Mouse (Mus musculus): ENCODE results near the gene Ecm1. TPM values are rescaled to one million over a fixed set of nuclear protein-coding genes. Genes with fewer than 3 reads are reported as not detected.

Ecm1 gene
- polyA plus RNA-seq (2015; fragmentation: Nextera tagmentation; extraction: Ambion mirVana): 4.8 and 6.0 TPM in 2 replicates

DNA sequence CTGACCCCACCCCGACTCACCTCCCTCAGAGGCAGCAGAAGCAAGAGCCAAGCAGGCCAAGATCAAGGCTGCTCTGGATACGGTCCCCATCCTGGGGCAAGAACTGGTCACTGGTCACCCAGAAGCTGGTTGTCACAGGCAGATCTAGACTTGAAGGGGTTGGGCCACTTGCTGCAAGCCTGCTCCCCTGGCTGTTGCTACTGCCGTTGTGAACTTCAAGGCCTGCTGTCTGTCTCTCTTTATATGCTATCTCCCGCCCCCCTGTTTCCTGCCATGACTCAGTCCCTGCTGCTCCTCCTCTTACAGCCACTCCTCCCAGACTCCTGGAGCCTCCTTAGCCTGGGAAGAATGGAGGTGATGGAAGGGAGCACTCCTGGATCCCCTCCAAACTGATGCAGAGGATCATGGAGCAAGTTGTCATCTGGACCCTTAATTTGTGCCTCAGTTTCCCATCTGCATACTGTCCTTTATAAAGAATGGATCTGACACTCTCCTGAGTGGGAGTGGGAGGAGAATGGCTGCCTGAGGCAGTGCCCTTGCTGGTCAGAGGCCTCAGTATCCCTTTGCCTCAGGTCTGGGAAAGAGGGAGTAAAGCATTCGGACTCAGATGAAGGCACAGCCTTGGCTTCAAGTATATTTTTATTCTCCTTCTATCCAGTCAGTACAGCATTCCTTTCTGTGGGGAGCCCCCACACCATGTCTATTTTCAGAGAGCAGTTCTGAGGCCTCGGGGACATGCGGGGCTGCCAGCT is at the start of gene Ecm1:
Ecm1 (minus strand) TSS at position 217 of the 752 bp plus-strand sequence.
- H3K9me3 ChIP-seq: no peaks in the 10 kb centered on the region
- WGBS: 70% methylated on average over 7 of the region's 7 CpGs
- no peak; the same call in 1 of the 2 replicates for ATAC-seq (ENCODE audit: low FRiP score, low read depth)
- H3K4me2 ChIP-seq (replicated peaks): no peak within 1 kb of the TSS
- no peaks in the 10 kb centered on the region for H3K4me1 ChIP-seq
- H3K27me3 ChIP-seq: no peaks in the 10 kb centered on the region
- peaks cover 82% of the 10 kb centered on the region for H3K36me3 ChIP-seq
- H3K9ac ChIP-seq: no peak within 1 kb of the TSS
- H3K4me3 ChIP-seq: no peak within 1 kb of the TSS
- H3K27ac ChIP-seq: no peak within 1 kb of the TSS; the same call in 1 of the 2 replicates

DNA sequence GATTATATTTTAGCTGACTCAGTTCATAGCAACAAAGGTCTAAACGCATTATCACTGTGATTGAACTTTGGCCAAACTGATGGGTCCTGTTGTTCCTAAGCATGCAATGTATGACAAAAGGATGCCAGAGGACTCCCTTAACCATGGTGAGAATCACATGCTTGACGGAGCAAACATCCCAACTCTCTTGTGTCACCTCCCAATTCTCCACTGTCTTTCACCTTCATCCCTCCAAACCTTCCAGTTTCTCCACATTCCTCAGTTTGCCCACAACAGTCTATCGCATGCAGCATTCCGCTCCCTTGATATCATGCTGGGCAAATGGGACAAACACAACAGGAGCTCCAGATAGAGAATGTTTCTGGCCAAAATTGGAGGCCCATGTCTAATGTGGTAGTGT is 46.1 kb upstream of the Ecm1 start:
- 87% methylated on average over 4 of the region's 4 CpGs for WGBS
- no peak overlapping the region for H3K4me3 ChIP-seq
- H3K9ac ChIP-seq: no peak overlapping the region
- no peaks in the 10 kb centered on the region for H3K4me1 ChIP-seq
- no peaks in the 10 kb centered on the region for H3K27me3 ChIP-seq
- H3K36me3 ChIP-seq: peaks cover 76% of the 10 kb centered on the region
- ATAC-seq (ENCODE audit: low FRiP score, low read depth): no peak
- no peaks in the 10 kb centered on the region for H3K9me3 ChIP-seq
- H3K27ac ChIP-seq: no peak overlapping the region
- H3K4me2 ChIP-seq (replicated peaks): no peak overlapping the region

- peaks cover 78% of the 10 kb centered on the region for H3K36me3 ChIP-seq
- H3K4me2 ChIP-seq (replicated peaks): no peak overlapping the region
- H3K9me3 ChIP-seq: no peaks in the 10 kb centered on the region
- H3K27ac ChIP-seq: no peak overlapping the region
- ATAC-seq (ENCODE audit: low FRiP score, low read depth): no peak
- H3K4me1 ChIP-seq: no peaks in the 10 kb centered on the region
- no peak overlapping the region for H3K4me3 ChIP-seq
- H3K27me3 ChIP-seq: no peaks in the 10 kb centered on the region
- no peak overlapping the region for H3K9ac ChIP-seq
These were observed 32.6 kb upstream of the Ecm1 start for GRCm38 (mm10) chr3:95771985-95772384.

- 93% methylated on average over 10 of the region's 10 CpGs for WGBS
- ATAC-seq (ENCODE audit: low FRiP score, low read depth): no peak
- H3K36me3 ChIP-seq: peaks cover 70% of the 10 kb centered on the region
These were observed 26.2 kb upstream of the Ecm1 start for GRCm38 (mm10) chr3:95765534-95765933.

DNA sequence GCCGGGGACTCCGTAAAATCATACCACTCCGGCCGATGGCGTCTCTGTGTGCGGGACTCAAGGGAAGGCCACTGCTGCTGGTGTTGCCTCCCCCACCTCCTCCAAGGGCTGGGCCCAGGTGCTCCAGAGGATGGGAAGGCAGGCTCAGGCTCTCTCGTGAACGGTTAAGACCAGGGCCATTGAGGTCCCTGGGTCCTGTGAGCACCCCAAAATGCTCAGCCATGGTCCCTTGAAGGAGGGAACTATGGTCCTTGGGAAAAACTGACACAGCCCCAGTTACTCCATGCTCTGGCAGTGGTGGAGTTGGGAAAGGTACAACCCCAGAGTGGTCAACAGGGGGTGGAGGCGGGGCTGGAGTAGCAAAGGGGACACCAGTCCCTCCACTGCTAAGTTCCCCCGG is 24.4 kb upstream of the Ecm1 start:
- H3K4me1 ChIP-seq: no peaks in the 10 kb centered on the region
- WGBS: 83% methylated on average over 10 of the region's 10 CpGs
- no peak overlapping the region; the same call in 1 of the 2 replicates for H3K27ac ChIP-seq
- H3K9ac ChIP-seq: no peak overlapping the region
- H3K4me2 ChIP-seq (replicated peaks): no peak overlapping the region
- H3K4me3 ChIP-seq: no peak overlapping the region
- no peaks in the 10 kb centered on the region for H3K27me3 ChIP-seq
- peaks cover 60% of the 10 kb centered on the region for H3K36me3 ChIP-seq
- no peaks in the 10 kb centered on the region for H3K9me3 ChIP-seq
- no peak for ATAC-seq (ENCODE audit: low FRiP score, low read depth)

More at GRCm38 (mm10) chr3:95765534-95765933, 26.2 kb upstream of the Ecm1 start:
- no peak overlapping the region for H3K27ac ChIP-seq
- no peak overlapping the region for H3K4me3 ChIP-seq
- no peak overlapping the region for H3K4me2 ChIP-seq (replicated peaks)
- H3K27me3 ChIP-seq: no peaks in the 10 kb centered on the region
- no peak overlapping the region for H3K9ac ChIP-seq
- no peaks in the 10 kb centered on the region for H3K9me3 ChIP-seq
- no peaks in the 10 kb centered on the region for H3K4me1 ChIP-seq

GRCm38 (mm10) chr3:95762961-95763360 is 23.6 kb upstream of the Ecm1 start:
- H3K36me3 ChIP-seq: peaks cover 51% of the 10 kb centered on the region
- no peaks in the 10 kb centered on the region for H3K27me3 ChIP-seq
- H3K4me1 ChIP-seq: no peaks in the 10 kb centered on the region
- H3K27ac ChIP-seq: no peak overlapping the region
- WGBS: 84% methylated on average over 6 of the region's 6 CpGs
- ATAC-seq (ENCODE audit: low FRiP score, low read depth): no peak
- no peaks in the 10 kb centered on the region for H3K9me3 ChIP-seq
- H3K4me2 ChIP-seq (replicated peaks): no peak overlapping the region
- no peak overlapping the region for H3K9ac ChIP-seq
- H3K4me3 ChIP-seq: no peak overlapping the region

DNA sequence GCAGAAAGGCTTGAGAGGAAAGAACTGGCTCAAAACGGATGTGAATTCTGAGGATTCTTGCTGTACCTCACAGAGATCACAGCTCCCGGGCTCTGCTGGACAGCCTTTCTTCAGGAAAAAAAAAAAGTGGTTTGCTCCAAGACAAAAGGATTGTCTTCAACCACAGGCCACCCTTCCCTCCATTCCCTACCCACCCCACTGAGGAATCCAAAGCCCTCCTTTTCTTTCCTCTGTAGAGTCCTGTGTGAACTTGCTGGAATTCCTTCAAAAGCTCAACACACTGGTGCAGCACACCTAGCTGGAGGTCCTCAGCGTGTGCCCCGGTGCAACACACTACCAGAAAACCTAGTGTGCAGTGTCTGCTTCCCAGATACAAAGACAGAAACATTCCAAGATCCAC is 22.4 kb upstream of the Ecm1 start:
- H3K9me3 ChIP-seq: no peaks in the 10 kb centered on the region
- H3K4me1 ChIP-seq: no peaks in the 10 kb centered on the region
- WGBS: 82% methylated on average over 4 of the region's 4 CpGs
- no peak overlapping the region for H3K27ac ChIP-seq
- peaks cover 39% of the 10 kb centered on the region for H3K36me3 ChIP-seq
- H3K9ac ChIP-seq: no peak overlapping the region
- no peaks in the 10 kb centered on the region for H3K27me3 ChIP-seq
- no peak overlapping the region for H3K4me3 ChIP-seq
- H3K4me2 ChIP-seq (replicated peaks): no peak overlapping the region
- ATAC-seq (ENCODE audit: low FRiP score, low read depth): no peak

GRCm38 (mm10) chr3:95760656-95761055 is 21.3 kb upstream of the Ecm1 start:
- ATAC-seq (ENCODE audit: low FRiP score, low read depth): no peak
- Histone ChIP-seq H3K4me2 (replicated peaks) (no peak overlapping the region), H3K9me3 (no peaks in the 10 kb centered on the region), H3K27me3 (no peaks in the 10 kb centered on the region), H3K27ac (no peak overlapping the region), H3K4me1 (no peaks in the 10 kb centered on the region), H3K4me3 (no peak overlapping the region), H3K36me3 (peaks cover 28% of the 10 kb centered on the region), H3K9ac (no peak overlapping the region)

DNA sequence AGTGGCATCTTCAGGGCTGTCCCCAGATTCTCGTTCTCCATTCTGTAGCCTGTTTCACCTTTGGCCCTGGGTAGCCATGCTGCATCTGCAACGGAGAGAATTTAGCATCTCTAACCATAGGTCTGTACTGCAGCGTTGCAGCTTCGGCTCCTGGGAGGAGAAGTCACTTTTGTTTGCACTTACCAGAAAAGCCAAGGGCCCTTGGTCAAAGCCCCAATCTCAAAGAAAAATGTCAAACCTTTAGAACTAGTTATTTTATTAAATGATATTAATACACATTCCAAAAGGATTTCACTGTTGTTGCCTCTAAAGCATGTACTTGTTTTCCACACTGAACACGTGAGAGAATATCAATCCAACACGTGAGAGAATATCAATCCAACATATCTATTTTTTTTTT is 20.7 kb upstream of the Ecm1 start, which contains the start of gene Tars2:
Tars2 (minus strand) TSS at position 101 of the 400 bp plus-strand sequence.
- H3K4me2 ChIP-seq (replicated peaks): no peak within 1 kb of the TSS
- H3K36me3 ChIP-seq: peaks cover 22% of the 10 kb centered on the region
- H3K9me3 ChIP-seq: no peaks in the 10 kb centered on the region
- no peaks in the 10 kb centered on the region for H3K27me3 ChIP-seq
- no peak within 1 kb of the TSS for H3K4me3 ChIP-seq
- no peak for ATAC-seq (ENCODE audit: low FRiP score, low read depth)
- WGBS: 87% methylated on average over 6 of the region's 6 CpGs
- no peaks in the 10 kb centered on the region for H3K4me1 ChIP-seq
- no peak within 1 kb of the TSS for H3K9ac ChIP-seq
- no peak within 1 kb of the TSS for H3K27ac ChIP-seq

DNA sequence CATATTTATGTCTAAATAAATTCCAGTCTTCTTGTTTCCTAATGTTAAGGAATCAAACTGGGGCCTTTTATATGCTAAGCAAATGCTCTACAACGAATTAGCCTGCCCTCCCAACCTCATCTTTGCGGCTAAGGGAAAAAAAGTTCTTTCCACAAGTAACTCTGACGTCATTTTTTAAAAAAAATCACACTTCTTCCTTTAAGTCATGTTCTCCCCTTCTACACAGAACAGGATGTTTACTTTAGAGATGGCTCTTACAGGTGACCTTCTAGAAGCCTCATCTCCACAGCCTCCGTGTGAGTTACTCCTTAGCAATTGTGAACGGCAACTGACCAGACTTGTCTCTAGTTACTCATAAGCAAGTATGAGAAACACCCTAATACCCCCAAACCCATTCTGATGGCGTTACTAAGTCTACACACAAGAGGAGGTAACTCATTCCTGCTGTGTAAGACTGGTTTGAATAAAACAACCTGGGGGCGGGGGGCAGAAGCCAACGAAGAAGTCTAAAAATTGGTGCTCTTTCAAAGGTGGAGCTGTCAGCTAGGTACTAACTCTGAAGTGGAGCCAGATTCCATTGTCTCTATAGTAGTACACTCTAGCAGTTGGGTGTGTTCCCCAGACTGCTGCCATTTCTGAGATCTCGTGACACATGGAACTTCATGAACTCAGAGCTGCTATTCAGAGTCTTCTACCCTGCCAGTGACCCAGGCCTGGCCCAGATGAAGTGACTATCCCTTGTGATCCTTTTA is 19.3 kb upstream of the Ecm1 start:
- H3K9me3 ChIP-seq: no peaks in the 10 kb centered on the region
- H3K4me2 ChIP-seq (replicated peaks): no peak overlapping the region
- no peak for ATAC-seq (ENCODE audit: low FRiP score, low read depth)
- 52% methylated on average over 9 of the region's 9 CpGs for WGBS
- no peaks in the 10 kb centered on the region for H3K27me3 ChIP-seq
- H3K27ac ChIP-seq: no peak overlapping the region
- H3K36me3 ChIP-seq: peaks cover 8% of the 10 kb centered on the region
- H3K9ac ChIP-seq: no peak overlapping the region
- H3K4me1 ChIP-seq: peaks cover 4% of the 10 kb centered on the region; the same call in 1 of the 2 replicates
- H3K4me3 ChIP-seq: no peak overlapping the region

DNA sequence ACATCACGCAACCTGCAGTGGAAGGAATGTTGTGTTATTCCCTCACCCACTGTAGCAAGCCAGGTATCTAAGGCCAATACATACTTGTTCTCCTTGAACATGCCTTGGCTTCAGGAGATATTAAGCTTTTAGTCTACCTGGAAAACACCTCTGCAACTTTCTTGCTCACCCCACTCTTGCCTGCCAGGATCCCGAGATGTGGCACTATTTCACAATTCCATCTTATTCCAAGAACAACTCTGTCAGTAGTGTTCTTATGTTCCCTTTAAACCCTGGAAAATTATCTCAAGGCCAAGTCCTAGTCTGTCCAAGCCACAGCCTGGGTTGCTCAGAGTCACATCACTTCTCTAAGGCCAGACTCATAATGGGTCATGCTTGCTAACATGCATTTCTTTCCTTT is 17.4 kb upstream of the Ecm1 start:
- Histone ChIP-seq H3K9ac (no peak overlapping the region), H3K27me3 (no peaks in the 10 kb centered on the region), H3K4me2 (replicated peaks) (no peak overlapping the region), H3K9me3 (no peaks in the 10 kb centered on the region), H3K4me3 (no peak overlapping the region), H3K4me1 (peaks cover 5% of the 10 kb centered on the region; the same call in 1 of the 2 replicates), H3K36me3 (peaks cover 14% of the 10 kb centered on the region), H3K27ac (no peak overlapping the region)
- no peak for ATAC-seq (ENCODE audit: low FRiP score, low read depth)
- WGBS: 91% methylated on average over 2 of the region's 2 CpGs

Data from limb, embryonic 13.5 days (tissue).